Mouse (Mus musculus): Measurements from ENCODE around the gene Ltv1. TPM values are rescaled to one million over a fixed set of nuclear protein-coding genes. Genes with fewer than 3 reads are reported as not detected.
A peak's percentile ranks its signal among the peaks of the same experiment; 100 is the strongest.

Ltv1 gene
- polyA plus RNA-seq (2017; shearing (Covaris generic)) = 10 to 100 TPM; 34.9 to 49.2 TPM

- ATAC-seq = peak; percentile 98
Measured at GRCm38 (mm10) chr10:13192731-13193351, at the start of gene Ltv1. Gene Ltv1, minus strand, starts transcription at chr10:13193168.

GRCm38 (mm10) chr10:13240431-13240830 lies 47.5 kb upstream of the Ltv1 start:
- ATAC-seq = no peak

- no peak for ATAC-seq
Measured at GRCm38 (mm10) chr10:13238188-13238587, 45.2 kb upstream of the Ltv1 start.

GRCm38 (mm10) chr10:13236866-13237265 lies 43.9 kb upstream of the Ltv1 start:
- no peak for ATAC-seq

GRCm38 (mm10) chr10:13234503-13234902 lies 41.5 kb upstream of the Ltv1 start:
- no peak for ATAC-seq

GRCm38 (mm10) chr10:13233941-13234340 lies 41.0 kb upstream of the Ltv1 start:
- no peak for ATAC-seq

- ATAC-seq = no peak
Measured at GRCm38 (mm10) chr10:13233143-13233622, 40.2 kb upstream of the Ltv1 start.

GRCm38 (mm10) chr10:13232443-13233142 lies 39.6 kb upstream of the Ltv1 start:
- no peak for ATAC-seq

GRCm38 (mm10) chr10:13230716-13231115 lies 37.7 kb upstream of the Ltv1 start:
- no peak for ATAC-seq

GRCm38 (mm10) chr10:13225377-13226063 lies 32.6 kb upstream of the Ltv1 start:
- no peak for ATAC-seq

GRCm38 (mm10) chr10:13222135-13222534 lies 29.2 kb upstream of the Ltv1 start:
- no peak for ATAC-seq

GRCm38 (mm10) chr10:13220061-13220460 lies 27.1 kb upstream of the Ltv1 start:
- no peak for ATAC-seq

- ATAC-seq = no peak
Measured at GRCm38 (mm10) chr10:13213956-13214355, 21.0 kb upstream of the Ltv1 start.

GRCm38 (mm10) chr10:13212829-13213228 lies 19.9 kb upstream of the Ltv1 start:
- ATAC-seq = no peak

GRCm38 (mm10) chr10:13212326-13212725 lies 19.4 kb upstream of the Ltv1 start:
- no peak for ATAC-seq

- ATAC-seq = no peak
Measured at GRCm38 (mm10) chr10:13209930-13210637, 17.1 kb upstream of the Ltv1 start.

GRCm38 (mm10) chr10:13209506-13209905 lies 16.5 kb upstream of the Ltv1 start:
- ATAC-seq = no peak

GRCm38 (mm10) chr10:13209061-13209460 lies 16.1 kb upstream of the Ltv1 start:
- ATAC-seq = no peak

- no peak for ATAC-seq
Measured at GRCm38 (mm10) chr10:13201741-13202293, 8.8 kb upstream of the Ltv1 start.

- ATAC-seq = no peak
Measured at GRCm38 (mm10) chr10:13200862-13201261, 7.9 kb upstream of the Ltv1 start.

GRCm38 (mm10) chr10:13199234-13199633 lies 6.3 kb upstream of the Ltv1 start:
- ATAC-seq = no peak

- ATAC-seq = no peak
Measured at GRCm38 (mm10) chr10:13196872-13197507, 4.0 kb upstream of the Ltv1 start.
